Mouse (Mus musculus) megakaryocyte, embryonic 14.5 days (primary cell): Measurements from ENCODE around the gene Adgrv1.

Source experiments
- FLI1 ChIP-seq: IDR thresholded peaks from 2 replicates; pipeline ENCODE4 v1.6.1; 2012; ENCODE audit warnings: low read length, inconsistent platforms, mixed read lengths
- GATA1 ChIP-seq: IDR thresholded peaks from 3 replicates; pipeline ENCODE4 v1.6.1; 2012; ENCODE audit warnings: mixed read lengths, low read length, inconsistent platforms, borderline replicate concordance

DNA sequence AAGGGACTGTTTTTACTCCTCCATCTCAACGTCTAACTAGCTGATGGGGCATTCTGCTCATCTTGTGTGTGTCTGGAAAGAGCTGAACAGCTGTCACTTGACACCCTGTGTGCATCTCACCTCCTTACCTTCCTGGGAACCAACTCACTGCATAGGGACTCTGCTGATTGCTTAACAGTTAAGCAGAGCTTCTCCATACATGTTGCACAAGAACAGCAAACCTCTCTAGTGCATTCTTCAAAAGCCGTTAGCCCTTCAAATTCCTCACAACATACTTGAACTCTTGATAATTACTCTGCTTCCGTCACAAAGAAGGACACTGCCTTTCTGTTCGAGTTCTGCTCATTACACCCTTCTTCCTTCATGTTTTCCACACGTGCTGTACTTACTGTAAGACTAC, 525.5 kb downstream of the Adgrv1 start:
- no peak for TF ChIP-seq GATA1
- no peak for TF ChIP-seq FLI1
